Mouse (Mus musculus) embryonic facial prominence, embryonic 15.5 days (tissue): ENCODE data around the gene Emid1. TPM values are rescaled to one million over a fixed set of nuclear protein-coding genes. Genes with fewer than 3 reads are reported as not detected.
"Not testable (repeated sequence)": the region's sequence is repeated elsewhere in the genome, so short reads cannot be mapped to it uniquely, and the experiment has no call there.

Experiments
- ATAC-seq: fragments of 200-750 bp; cut with Nextera tagmentation; 2 replicates; pipeline ENCODE4 v1.8.0; 2017; ENCODE audit warnings: low read depth, moderate TSS enrichment; ENCODE audit not compliant: insufficient number of reproducible peaks, low FRiP score, low TSS enrichment
- H3K27ac ChIP-seq: fragments of 300-500 bp; sonication (generic); replicated peaks from 2 replicates; pipeline ENCODE4 v1.5.1; 2015; ENCODE audit warnings: mild to moderate bottlenecking, inconsistent platforms
- H3K27me3 ChIP-seq: fragments of 300-500 bp; sonication (generic); 2 replicates; pipeline ENCODE4 v1.6.1; 2015; ENCODE audit warnings: inconsistent platforms
- H3K36me3 ChIP-seq: fragments of 300-500 bp; sonication (generic); 2 replicates; pipeline ENCODE4 v1.6.1; 2015; ENCODE audit warnings: mild to moderate bottlenecking, inconsistent platforms
- H3K4me1 ChIP-seq: fragments of 300-500 bp; sonication (generic); 2 replicates; pipeline ENCODE4 v1.6.1; 2015; ENCODE audit warnings: inconsistent platforms
- H3K4me2 ChIP-seq: fragments of 300-500 bp; sonication (generic); replicated peaks from 2 replicates; pipeline ENCODE4 v1.6.1; 2015; ENCODE audit warnings: mild to moderate bottlenecking, inconsistent platforms
- H3K4me3 ChIP-seq: fragments of 300-500 bp; sonication (generic); replicated peaks from 2 replicates; pipeline ENCODE4 v1.5.1; 2015; ENCODE audit warnings: mild to moderate bottlenecking, inconsistent platforms
- H3K9ac ChIP-seq: fragments of 300-500 bp; sonication (generic); 2 replicates; pipeline ENCODE4 v1.6.1; 2015; ENCODE audit warnings: inconsistent platforms
- H3K9me3 ChIP-seq: fragments of 300-500 bp; sonication (generic); replicated peaks from 2 replicates; pipeline ENCODE4 v1.6.1; 2016; ENCODE audit warnings: inconsistent platforms
- WGBS: fragments of 180-500 bp; shearing (Covaris S2); methylation state at CpG from one replicate; pipeline ENCODE4 v1.1.7; 2015; 5-methylcytosine and 5-hydroxymethylcytosine counted together
- polyA plus RNA-seq: library from polyadenylated mRNA; unstranded; fragments of >200 nt; fragmentation: Nextera tagmentation; extraction: Ambion mirVana; gene quantifications from 2 replicates; pipeline ENCODE4 v1.2.1, GENCODE M21; 2015

The Emid1 gene
- polyA plus RNA-seq, 1 experiment from 2014 or later: 64.0 TPM

GRCm38 (mm10) chr11:5076843-5077242, 75.2 kb downstream of the Emid1 start:
- WGBS: 73% methylated on average over 4 of the region's 5 CpGs
- H3K36me3 ChIP-seq: peaks cover 72% of the 10 kb centered on the region
- H3K4me3 ChIP-seq, H3K9ac ChIP-seq, H3K27me3 ChIP-seq, H3K9me3 ChIP-seq, H3K4me2 ChIP-seq, H3K27ac ChIP-seq, H3K4me1 ChIP-seq, ATAC-seq: not testable (repeated sequence)

- no peak overlapping the region for H3K27ac ChIP-seq
- H3K27me3 ChIP-seq: no peaks in the 10 kb centered on the region
- no peaks in the 10 kb centered on the region for H3K4me1 ChIP-seq
- H3K9me3 ChIP-seq: no peaks in the 10 kb centered on the region
- H3K9ac ChIP-seq: no peak overlapping the region
- no peak for ATAC-seq
- peaks cover 78% of the 10 kb centered on the region for H3K36me3 ChIP-seq
- no peak overlapping the region for H3K4me2 ChIP-seq
- no peak overlapping the region for H3K4me3 ChIP-seq
These were observed 76.3 kb downstream of the Emid1 start for GRCm38 (mm10) chr11:5075760-5076159.

GRCm38 (mm10) chr11:5074882-5075281, 77.2 kb downstream of the Emid1 start:
- ATAC-seq: no peak
- Histone ChIP-seq H3K4me2 (no peak overlapping the region), H3K9ac (no peak overlapping the region), H3K36me3 (peaks cover 80% of the 10 kb centered on the region), H3K4me3 (no peak overlapping the region), H3K27me3 (no peaks in the 10 kb centered on the region), H3K27ac (no peak overlapping the region), H3K9me3 (no peaks in the 10 kb centered on the region), H3K4me1 (no peaks in the 10 kb centered on the region)
- WGBS: 67% methylated on average over 4 of the region's 4 CpGs

- Histone ChIP-seq H3K27ac (no peak overlapping the region; the same call in 1 of the 2 replicates), H3K9ac (no peak overlapping the region), H3K4me2 (no peak overlapping the region), H3K36me3 (peaks cover 54% of the 10 kb centered on the region), H3K4me3 (no peak overlapping the region), H3K27me3 (0 out of 2 replicates have a peak, but pooled peaks cover 8% of the 10 kb centered on the region), H3K4me1 (peaks cover 16% of the 10 kb centered on the region), H3K9me3 (no peaks in the 10 kb centered on the region)
- no peak for ATAC-seq
- 81% methylated on average over 9 of the region's 9 CpGs for WGBS
These were observed 83.7 kb downstream of the Emid1 start for GRCm38 (mm10) chr11:5068126-5068971.

- Histone ChIP-seq H3K4me3 (no peak overlapping the region), H3K9me3 (no peaks in the 10 kb centered on the region), H3K4me1 (peaks cover 29% of the 10 kb centered on the region), H3K9ac (no peak overlapping the region), H3K27ac (no peak overlapping the region), H3K36me3 (peaks cover 41% of the 10 kb centered on the region), H3K27me3 (peaks cover 21% of the 10 kb centered on the region; the same call in 1 of the 2 replicates), H3K4me2 (no peak overlapping the region)
- no peak for ATAC-seq
These were observed 85.0 kb downstream of the Emid1 start for GRCm38 (mm10) chr11:5067063-5067462.

- peak within 1 kb of the TSS; percentile 18 for H3K27ac ChIP-seq
- 1% methylated on average over 49 of the region's 50 CpGs for WGBS
- ATAC-seq: peak; percentile 86
These were observed 86.8 kb downstream of the Emid1 start, which contains the start of gene Gas2l1 for GRCm38 (mm10) chr11:5065056-5065821. Gas2l1 (minus strand) TSS chr11:5065327.

GRCm38 (mm10) chr11:5064282-5065055, 87.6 kb downstream of the Emid1 start:
- H3K9me3 ChIP-seq: no peaks in the 10 kb centered on the region
- 13% methylated on average over 38 of the region's 38 CpGs for WGBS
- H3K27me3 ChIP-seq: peaks cover 46% of the 10 kb centered on the region
- peaks cover 48% of the 10 kb centered on the region for H3K4me1 ChIP-seq
- ATAC-seq: no peak
- H3K4me3 ChIP-seq: peak overlapping the region; percentile 73
- H3K9ac ChIP-seq: peak overlapping the region; percentile 66
- H3K36me3 ChIP-seq: peaks cover 17% of the 10 kb centered on the region
- peak overlapping the region; percentile 91 for H3K4me2 ChIP-seq
- no peak overlapping the region for H3K27ac ChIP-seq

More at GRCm38 (mm10) chr11:5065056-5065821, 86.8 kb downstream of the Emid1 start, which contains the start of gene Gas2l1:
- Histone ChIP-seq H3K9ac (peak within 1 kb of the TSS; percentile 66), H3K9me3 (no peaks in the 10 kb centered on the region), H3K4me3 (peak within 1 kb of the TSS; percentile 73), H3K4me2 (peak within 1 kb of the TSS; percentile 91), H3K36me3 (peaks cover 23% of the 10 kb centered on the region), H3K27me3 (peaks cover 38% of the 10 kb centered on the region), H3K4me1 (peaks cover 43% of the 10 kb centered on the region)

GRCm38 (mm10) chr11:5063561-5064281, 88.3 kb downstream of the Emid1 start:
- Histone ChIP-seq H3K9me3 (no peaks in the 10 kb centered on the region), H3K27ac (no peak overlapping the region), H3K9ac (no peak overlapping the region), H3K4me1 (peaks cover 56% of the 10 kb centered on the region), H3K4me2 (peak overlapping the region; percentile 91), H3K27me3 (peaks cover 54% of the 10 kb centered on the region), H3K4me3 (peak overlapping the region; percentile 73), H3K36me3 (peaks cover 10% of the 10 kb centered on the region)
- WGBS: 52% methylated on average over 31 of the region's 31 CpGs
- ATAC-seq: no peak

- H3K4me3 ChIP-seq: no peak overlapping the region
- H3K4me2 ChIP-seq: peak overlapping the region; percentile 75; the same call in 1 of the 2 replicates
- no peak overlapping the region for H3K9ac ChIP-seq
- 66% methylated on average over 13 of the region's 13 CpGs for WGBS
- no peaks in the 10 kb centered on the region for H3K9me3 ChIP-seq
- peaks cover 3% of the 10 kb centered on the region for H3K36me3 ChIP-seq
- peaks cover 62% of the 10 kb centered on the region for H3K4me1 ChIP-seq
- ATAC-seq: no peak
- no peak overlapping the region for H3K27ac ChIP-seq
- H3K27me3 ChIP-seq: peaks cover 60% of the 10 kb centered on the region
These were observed 89.1 kb downstream of the Emid1 start for GRCm38 (mm10) chr11:5062860-5063505.

GRCm38 (mm10) chr11:5062326-5062725, 89.7 kb downstream of the Emid1 start:
- Histone ChIP-seq H3K9ac (0 out of 2 replicates have a peak overlapping the region, but pooled peaks have one; percentile 1), H3K4me2 (peak overlapping the region; percentile 75), H3K27ac (no peak overlapping the region), H3K4me3 (peak overlapping the region; percentile 33), H3K27me3 (peaks cover 66% of the 10 kb centered on the region), H3K9me3 (no peaks in the 10 kb centered on the region), H3K4me1 (peaks cover 69% of the 10 kb centered on the region), H3K36me3 (no peaks in the 10 kb centered on the region)
- ATAC-seq: no peak
- WGBS: 25% methylated on average over 13 of the region's 13 CpGs
